Mouse (Mus musculus): ENCODE results near the gene Tasp1. TPM values are rescaled to one million over a fixed set of nuclear protein-coding genes. Genes with fewer than 3 reads are reported as not detected.
"Not testable (repeated sequence)": the region's sequence is repeated elsewhere in the genome, so short reads cannot be mapped to it uniquely, and the experiment has no call there.

Tasp1 gene
- polyA plus RNA-seq, 1 experiment from 2014 or later, result 15.1 TPM

GRCm38 (mm10) chr2:139883581-139884263 lies 182.9 kb downstream of the Tasp1 start:
- Histone ChIP-seq H3K4me1 (ENCODE audit: control insufficient read depth, insufficient read depth, low read length) (no peaks in the 10 kb centered on the region), H3K4me3 (ENCODE audit: low read depth, low read length) (no peak overlapping the region), H3K36me3 (ENCODE audit: control insufficient read depth, insufficient read depth, low read length) (no peaks in the 10 kb centered on the region), H3K9ac (ENCODE audit: low read length) (no peak overlapping the region), H3K27me3 (ENCODE audit: control insufficient read depth, insufficient read depth, low read length) (no peaks in the 10 kb centered on the region), H3K9me3 (ENCODE audit: control insufficient read depth, low read length) (no peaks in the 10 kb centered on the region), H3K27ac (ENCODE audit: low read depth, low read length) (no peak overlapping the region), H3K4me2 (ENCODE audit: low read depth) (no peak overlapping the region)
- DNase-seq (ENCODE audit: low spot score) (no peak), ATAC-seq (ENCODE audit: insufficient read depth, low FRiP score, low TSS enrichment) (no peak)
- 86% methylated on average over 7 of the region's 7 CpGs for WGBS

- H3K4me2 ChIP-seq (ENCODE audit: low read depth), result no peak overlapping the region
- 94% methylated on average over 7 of the region's 7 CpGs for WGBS
- no peaks in the 10 kb centered on the region for H3K36me3 ChIP-seq (ENCODE audit: control insufficient read depth, insufficient read depth, low read length)
- ATAC-seq (ENCODE audit: insufficient read depth, low FRiP score, low TSS enrichment) (no peak), DNase-seq (ENCODE audit: low spot score) (no peak)
- H3K4me3 ChIP-seq (ENCODE audit: low read depth, low read length), result no peak overlapping the region
- no peaks in the 10 kb centered on the region for H3K27me3 ChIP-seq (ENCODE audit: control insufficient read depth, insufficient read depth, low read length)
- no peak overlapping the region for H3K27ac ChIP-seq (ENCODE audit: low read depth, low read length)
- H3K9ac ChIP-seq (ENCODE audit: low read length), result no peak overlapping the region
- no peaks in the 10 kb centered on the region for H3K9me3 ChIP-seq (ENCODE audit: control insufficient read depth, low read length)
- H3K4me1 ChIP-seq (ENCODE audit: control insufficient read depth, insufficient read depth, low read length), result no peaks in the 10 kb centered on the region
Observed at GRCm38 (mm10) chr2:139878052-139878621, 188.5 kb downstream of the Tasp1 start.

GRCm38 (mm10) chr2:139875876-139876275 lies 190.7 kb downstream of the Tasp1 start:
- no peak overlapping the region for H3K4me3 ChIP-seq (ENCODE audit: low read depth, low read length)
- H3K4me1 ChIP-seq (ENCODE audit: control insufficient read depth, insufficient read depth, low read length), result no peaks in the 10 kb centered on the region
- H3K9ac ChIP-seq (ENCODE audit: low read length), result no peak overlapping the region
- no peak overlapping the region for H3K27ac ChIP-seq (ENCODE audit: low read depth, low read length)
- 50% methylated on average over 3 of the region's 3 CpGs for WGBS
- H3K4me2 ChIP-seq (ENCODE audit: low read depth), result no peak overlapping the region
- H3K9me3 ChIP-seq (ENCODE audit: control insufficient read depth, low read length), result no peaks in the 10 kb centered on the region
- no peak for DNase-seq (ENCODE audit: low spot score)
- no peaks in the 10 kb centered on the region for H3K36me3 ChIP-seq (ENCODE audit: control insufficient read depth, insufficient read depth, low read length)
- H3K27me3 ChIP-seq (ENCODE audit: control insufficient read depth, insufficient read depth, low read length), result no peaks in the 10 kb centered on the region
- peak; percentile 11; the same call in 1 of the 2 replicates for ATAC-seq (ENCODE audit: insufficient read depth, low FRiP score, low TSS enrichment)

- Histone ChIP-seq H3K4me3 (ENCODE audit: low read depth, low read length) (no peak overlapping the region), H3K27me3 (ENCODE audit: control insufficient read depth, insufficient read depth, low read length) (no peaks in the 10 kb centered on the region), H3K4me2 (ENCODE audit: low read depth) (no peak overlapping the region), H3K9ac (ENCODE audit: low read length) (no peak overlapping the region), H3K4me1 (ENCODE audit: control insufficient read depth, insufficient read depth, low read length) (no peaks in the 10 kb centered on the region), H3K36me3 (ENCODE audit: control insufficient read depth, insufficient read depth, low read length) (no peaks in the 10 kb centered on the region), H3K9me3 (ENCODE audit: control insufficient read depth, low read length) (no peaks in the 10 kb centered on the region), H3K27ac (ENCODE audit: low read depth, low read length) (no peak overlapping the region)
- no peak for DNase-seq (ENCODE audit: low spot score)
- ATAC-seq (ENCODE audit: insufficient read depth, low FRiP score, low TSS enrichment), result no peak
- 66% methylated on average over 3 of the region's 3 CpGs for WGBS
Observed at GRCm38 (mm10) chr2:139874173-139874572, 192.4 kb downstream of the Tasp1 start.

- H3K4me1 ChIP-seq (ENCODE audit: control insufficient read depth, insufficient read depth, low read length), result no peaks in the 10 kb centered on the region
- WGBS, result 70% methylated on average over 2 of the region's 2 CpGs
- no peaks in the 10 kb centered on the region for H3K27me3 ChIP-seq (ENCODE audit: control insufficient read depth, insufficient read depth, low read length)
- no peaks in the 10 kb centered on the region for H3K36me3 ChIP-seq (ENCODE audit: control insufficient read depth, insufficient read depth, low read length)
- H3K9me3 ChIP-seq (ENCODE audit: control insufficient read depth, low read length), result no peaks in the 10 kb centered on the region
- H3K27ac ChIP-seq (ENCODE audit: low read depth, low read length), result no peak overlapping the region
- no peak overlapping the region for H3K4me3 ChIP-seq (ENCODE audit: low read depth, low read length)
- ATAC-seq (ENCODE audit: insufficient read depth, low FRiP score, low TSS enrichment), result no peak
- no peak overlapping the region for H3K4me2 ChIP-seq (ENCODE audit: low read depth)
- no peak overlapping the region for H3K9ac ChIP-seq (ENCODE audit: low read length)
- no peak for DNase-seq (ENCODE audit: low spot score)
Observed at GRCm38 (mm10) chr2:139873762-139874161, 192.8 kb downstream of the Tasp1 start.

GRCm38 (mm10) chr2:139869071-139869470 lies 197.5 kb downstream of the Tasp1 start:
- H3K27ac ChIP-seq (ENCODE audit: low read depth, low read length); H3K9me3 ChIP-seq (ENCODE audit: control insufficient read depth, low read length); H3K36me3 ChIP-seq (ENCODE audit: control insufficient read depth, insufficient read depth, low read length); H3K27me3 ChIP-seq (ENCODE audit: control insufficient read depth, insufficient read depth, low read length); ATAC-seq (ENCODE audit: insufficient read depth, low FRiP score, low TSS enrichment); H3K9ac ChIP-seq (ENCODE audit: low read length); DNase-seq (ENCODE audit: low spot score); H3K4me1 ChIP-seq (ENCODE audit: control insufficient read depth, insufficient read depth, low read length); H3K4me2 ChIP-seq (ENCODE audit: low read depth); H3K4me3 ChIP-seq (ENCODE audit: low read depth, low read length): not testable (repeated sequence)
- 97% methylated on average over 2 of the region's 2 CpGs for WGBS

- H3K4me1 ChIP-seq (ENCODE audit: control insufficient read depth, insufficient read depth, low read length); H3K27me3 ChIP-seq (ENCODE audit: control insufficient read depth, insufficient read depth, low read length); DNase-seq (ENCODE audit: low spot score); H3K4me3 ChIP-seq (ENCODE audit: low read depth, low read length); ATAC-seq (ENCODE audit: insufficient read depth, low FRiP score, low TSS enrichment); H3K27ac ChIP-seq (ENCODE audit: low read depth, low read length); H3K4me2 ChIP-seq (ENCODE audit: low read depth); H3K36me3 ChIP-seq (ENCODE audit: control insufficient read depth, insufficient read depth, low read length); H3K9me3 ChIP-seq (ENCODE audit: control insufficient read depth, low read length); H3K9ac ChIP-seq (ENCODE audit: low read length): not testable (repeated sequence)
- WGBS, result 87% methylated on average over 3 of the region's 3 CpGs
Observed at GRCm38 (mm10) chr2:139863396-139863795, 203.2 kb downstream of the Tasp1 start.

GRCm38 (mm10) chr2:139860133-139860494 lies 206.5 kb downstream of the Tasp1 start:
- H3K27ac ChIP-seq (ENCODE audit: low read depth, low read length), result no peak overlapping the region
- no peak for DNase-seq (ENCODE audit: low spot score)
- H3K4me2 ChIP-seq (ENCODE audit: low read depth), result no peak overlapping the region
- WGBS, result 91% methylated on average over 5 of the region's 5 CpGs
- H3K4me1 ChIP-seq (ENCODE audit: control insufficient read depth, insufficient read depth, low read length), result no peaks in the 10 kb centered on the region
- no peak overlapping the region for H3K4me3 ChIP-seq (ENCODE audit: low read depth, low read length)
- H3K27me3 ChIP-seq (ENCODE audit: control insufficient read depth, insufficient read depth, low read length), result no peaks in the 10 kb centered on the region
- no peak overlapping the region for H3K9ac ChIP-seq (ENCODE audit: low read length)
- no peaks in the 10 kb centered on the region for H3K9me3 ChIP-seq (ENCODE audit: control insufficient read depth, low read length)
- no peaks in the 10 kb centered on the region for H3K36me3 ChIP-seq (ENCODE audit: control insufficient read depth, insufficient read depth, low read length)
- ATAC-seq (ENCODE audit: insufficient read depth, low FRiP score, low TSS enrichment), result no peak

- H3K36me3 ChIP-seq (ENCODE audit: control insufficient read depth, insufficient read depth, low read length), result no peaks in the 10 kb centered on the region
- H3K4me2 ChIP-seq (ENCODE audit: low read depth), result no peak overlapping the region
- H3K9ac ChIP-seq (ENCODE audit: low read length), result no peak overlapping the region
- DNase-seq (ENCODE audit: low spot score) (no peak), ATAC-seq (ENCODE audit: insufficient read depth, low FRiP score, low TSS enrichment) (no peak)
- H3K9me3 ChIP-seq (ENCODE audit: control insufficient read depth, low read length), result no peaks in the 10 kb centered on the region
- H3K4me3 ChIP-seq (ENCODE audit: low read depth, low read length), result no peak overlapping the region
- no peaks in the 10 kb centered on the region for H3K27me3 ChIP-seq (ENCODE audit: control insufficient read depth, insufficient read depth, low read length)
- 51% methylated on average over 3 of the region's 3 CpGs for WGBS
- H3K4me1 ChIP-seq (ENCODE audit: control insufficient read depth, insufficient read depth, low read length), result no peaks in the 10 kb centered on the region
- H3K27ac ChIP-seq (ENCODE audit: low read depth, low read length), result no peak overlapping the region
Observed at GRCm38 (mm10) chr2:139859424-139860132, 207.0 kb downstream of the Tasp1 start.
